Mouse (Mus musculus): Measurements from ENCODE around the gene Prkcb.

DNA sequence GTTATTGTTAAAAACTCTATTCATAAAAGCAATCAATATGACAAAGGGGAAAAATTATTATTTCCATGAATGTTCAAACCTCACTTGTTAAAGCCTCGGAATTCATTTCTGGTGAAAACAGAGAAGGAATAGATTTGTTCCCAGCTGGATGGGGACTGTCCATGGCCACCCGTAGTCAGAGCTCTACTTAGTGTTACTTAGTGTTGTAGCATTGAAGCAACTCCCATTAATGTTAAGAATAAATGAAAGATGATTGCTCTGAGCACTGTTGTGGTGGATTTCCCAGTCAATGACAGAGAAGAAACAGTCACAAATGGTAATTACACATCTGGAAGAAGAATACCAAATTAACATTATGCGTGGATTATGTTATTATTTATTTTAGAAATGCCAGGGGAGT lies 89.4 kb downstream of the Prkcb start:
- TF ChIP-seq GATA1 (IDR thresholded peaks at IDR 0.05; ENCODE audit: borderline replicate concordance, low read length) (no peak), FLI1 (IDR thresholded peaks at IDR 0.05; ENCODE audit: low read length) (no peak)

Measured in megakaryocyte, embryonic 14.5 days (primary cell).